Mouse (Mus musculus) embryonic facial prominence, embryonic 14.5 days (tissue): Measurements from ENCODE around the gene Tiam2. TPM values are rescaled to one million over a fixed set of nuclear protein-coding genes. Genes with fewer than 3 reads are reported as not detected.

Experiments
- ATAC-seq: fragments of 200-750 bp; cut with Nextera tagmentation; 2 replicates; pipeline ENCODE4 v1.8.0; 2017; ENCODE audit warnings: low read depth, moderate number of reproducible peaks, moderate TSS enrichment
- DNase-seq: peaks from one replicate; pipeline ENCODE4 v3.0.0-alpha.2; 2015; ENCODE audit warnings: low spot score
- H3K27ac ChIP-seq: fragments of 300-500 bp; sonication (generic); replicated peaks from 2 replicates; pipeline ENCODE4 v1.5.1; 2014; ENCODE audit warnings: low read depth, mild to moderate bottlenecking, low read length, moderate library complexity
- H3K27me3 ChIP-seq: fragments of 300-500 bp; sonication (generic); replicated peaks from 2 replicates; pipeline ENCODE4 v1.6.1; 2014; ENCODE audit warnings: low read length; ENCODE audit not compliant: control insufficient read depth, insufficient read depth
- H3K36me3 ChIP-seq: fragments of 300-500 bp; sonication (generic); 2 replicates; pipeline ENCODE4 v1.6.1; 2014; ENCODE audit warnings: low read length, mixed read lengths; ENCODE audit not compliant: control insufficient read depth, insufficient read depth
- H3K4me1 ChIP-seq: fragments of 300-500 bp; sonication (generic); 2 replicates; pipeline ENCODE4 v1.6.1; 2014; ENCODE audit warnings: antibody characterized with exemption, low read length; ENCODE audit not compliant: control insufficient read depth, insufficient read depth
- H3K4me2 ChIP-seq: fragments of 300-500 bp; sonication (generic); 2 replicates; pipeline ENCODE4 v1.6.1; 2014; ENCODE audit warnings: low read depth, mild to moderate bottlenecking, low read length, moderate library complexity, mixed read lengths
- H3K4me3 ChIP-seq: fragments of 300-500 bp; sonication (generic); 2 replicates; pipeline ENCODE4 v1.5.1; 2014; ENCODE audit warnings: low read depth, mild to moderate bottlenecking, low read length
- H3K9ac ChIP-seq: fragments of 300-500 bp; sonication (generic); 2 replicates; pipeline ENCODE4 v1.6.1; 2014; ENCODE audit warnings: low read depth, mild to moderate bottlenecking, low read length, moderate library complexity, mixed read lengths
- H3K9me3 ChIP-seq: fragments of 300-500 bp; sonication (generic); 2 replicates; pipeline ENCODE4 v1.6.1; 2016; ENCODE audit warnings: low read length; ENCODE audit not compliant: control insufficient read depth
- WGBS: fragments of 180-500 bp; shearing (Covaris S2); extraction: QIAGEN DNeasy Blood & Tissue Kit; methylation state at CpG from one replicate; pipeline ENCODE4 v1.1.7; 2014; 5-methylcytosine and 5-hydroxymethylcytosine counted together
- polyA plus RNA-seq: library from polyadenylated mRNA; unstranded; fragments of >200 nt; fragmentation: Nextera tagmentation; extraction: Ambion mirVana; gene quantifications from 2 replicates; pipeline ENCODE4 v1.2.1, GENCODE M21; 2014

Gene Tiam2
- polyA plus RNA-seq, 1 experiment from 2014 or later, result 19.9 TPM

GRCm38 (mm10) chr17:3305926-3306325 lies 20.4 kb upstream of the Tiam2 start:
- Histone ChIP-seq H3K27me3 (no peaks in the 10 kb centered on the region), H3K4me1 (0 out of 2 replicates have a peak, but pooled peaks cover 5% of the 10 kb centered on the region), H3K4me2 (no peak overlapping the region), H3K4me3 (no peak overlapping the region), H3K27ac (peak overlapping the region; percentile 41; the same call in 1 of the 2 replicates), H3K9me3 (no peaks in the 10 kb centered on the region), H3K9ac (no peak overlapping the region), H3K36me3 (peaks cover 6% of the 10 kb centered on the region; the same call in 1 of the 2 replicates)
- DNase-seq, result no peak
- no peak for ATAC-seq
- 41% methylated on average over 2 of the region's 2 CpGs for WGBS

- DNase-seq (peak; percentile 92), ATAC-seq (peak; percentile 97)
- no peaks in the 10 kb centered on the region for H3K9me3 ChIP-seq
- H3K36me3 ChIP-seq, result no peaks in the 10 kb centered on the region
- H3K4me1 ChIP-seq, result peaks cover 6% of the 10 kb centered on the region
- H3K27me3 ChIP-seq, result no peaks in the 10 kb centered on the region
- H3K4me3 ChIP-seq, result peak overlapping the region; percentile 42
- H3K4me2 ChIP-seq, result peak overlapping the region; percentile 63
- 5% methylated on average over 50 of the region's 60 CpGs for WGBS
- H3K9ac ChIP-seq, result peak overlapping the region; percentile 57
- H3K27ac ChIP-seq, result peak overlapping the region; percentile 80
Measured at GRCm38 (mm10) chr17:3313711-3314624, 12.4 kb upstream of the Tiam2 start.

- no peaks in the 10 kb centered on the region for H3K27me3 ChIP-seq
- peak overlapping the region; percentile 63 for H3K4me2 ChIP-seq
- peak overlapping the region; percentile 80 for H3K27ac ChIP-seq
- peak overlapping the region; percentile 57 for H3K9ac ChIP-seq
- 15% methylated on average over 3 of the region's 3 CpGs for WGBS
- peak overlapping the region; percentile 42 for H3K4me3 ChIP-seq
- peak; percentile 13; the same call in 1 of the 2 replicates for ATAC-seq
- H3K9me3 ChIP-seq, result no peaks in the 10 kb centered on the region
- H3K36me3 ChIP-seq, result no peaks in the 10 kb centered on the region
- H3K4me1 ChIP-seq, result peaks cover 6% of the 10 kb centered on the region
- DNase-seq, result no peak
Measured at GRCm38 (mm10) chr17:3314625-3315020, 11.8 kb upstream of the Tiam2 start.

- H3K27ac ChIP-seq, result no peak overlapping the region
- no peak for DNase-seq
- no peaks in the 10 kb centered on the region for H3K27me3 ChIP-seq
- no peaks in the 10 kb centered on the region for H3K36me3 ChIP-seq
- no peak overlapping the region for H3K4me3 ChIP-seq
- WGBS, result 82% methylated on average over 4 of the region's 4 CpGs
- H3K4me2 ChIP-seq, result no peak overlapping the region
- no peak for ATAC-seq
- H3K9me3 ChIP-seq, result no peaks in the 10 kb centered on the region
- no peak overlapping the region for H3K9ac ChIP-seq
- H3K4me1 ChIP-seq, result peaks cover 6% of the 10 kb centered on the region
Measured at GRCm38 (mm10) chr17:3315581-3315980, 10.8 kb upstream of the Tiam2 start.

- DNase-seq (no peak), ATAC-seq (0 out of 2 replicates have a peak, but pooled peaks have one; percentile 12)
- 1% methylated on average over 24 of the region's 25 CpGs for WGBS
Measured at GRCm38 (mm10) chr17:3326903-3327279, 518 bp downstream of the Tiam2 start.

GRCm38 (mm10) chr17:3327335-3327734 lies 962 bp downstream of the Tiam2 start:
- no peaks in the 10 kb centered on the region for H3K27me3 ChIP-seq
- peak overlapping the region; percentile 87 for H3K4me2 ChIP-seq
- 4% methylated on average over 14 of the region's 14 CpGs for WGBS
- no peaks in the 10 kb centered on the region for H3K9me3 ChIP-seq
- H3K27ac ChIP-seq, result peak overlapping the region; percentile 84; the same call in 1 of the 2 replicates
- peak overlapping the region; percentile 76 for H3K9ac ChIP-seq
- DNase-seq, result no peak
- peak overlapping the region; percentile 73 for H3K4me3 ChIP-seq
- ATAC-seq, result no peak
- H3K36me3 ChIP-seq, result no peaks in the 10 kb centered on the region
- peaks cover 26% of the 10 kb centered on the region for H3K4me1 ChIP-seq

More at GRCm38 (mm10) chr17:3326903-3327279, 518 bp downstream of the Tiam2 start:
- peak overlapping the region; percentile 73 for H3K4me3 ChIP-seq
- H3K27ac ChIP-seq, result peak overlapping the region; percentile 84
- peak overlapping the region; percentile 76 for H3K9ac ChIP-seq
- H3K4me1 ChIP-seq, result peaks cover 26% of the 10 kb centered on the region
- H3K4me2 ChIP-seq, result peak overlapping the region; percentile 87
- no peaks in the 10 kb centered on the region for H3K9me3 ChIP-seq
- H3K27me3 ChIP-seq, result no peaks in the 10 kb centered on the region
- no peaks in the 10 kb centered on the region for H3K36me3 ChIP-seq

- WGBS, result 71% methylated on average over 4 of the region's 4 CpGs
- Histone ChIP-seq H3K4me1 (peaks cover 35% of the 10 kb centered on the region), H3K27ac (no peak overlapping the region), H3K9me3 (no peaks in the 10 kb centered on the region), H3K4me3 (no peak overlapping the region), H3K9ac (no peak overlapping the region), H3K36me3 (no peaks in the 10 kb centered on the region), H3K27me3 (no peaks in the 10 kb centered on the region), H3K4me2 (no peak overlapping the region)
- no peak for ATAC-seq
- no peak for DNase-seq
Measured at GRCm38 (mm10) chr17:3328820-3329219, 2.4 kb downstream of the Tiam2 start.

GRCm38 (mm10) chr17:3329429-3329828 lies 3.1 kb downstream of the Tiam2 start:
- H3K4me1 ChIP-seq, result peaks cover 35% of the 10 kb centered on the region
- H3K9me3 ChIP-seq, result no peaks in the 10 kb centered on the region
- H3K27me3 ChIP-seq, result no peaks in the 10 kb centered on the region
- no peak for DNase-seq
- H3K4me3 ChIP-seq, result no peak overlapping the region
- WGBS, result 94% methylated on average over 4 of the region's 4 CpGs
- no peak overlapping the region for H3K27ac ChIP-seq
- H3K9ac ChIP-seq, result no peak overlapping the region
- H3K4me2 ChIP-seq, result no peak overlapping the region
- ATAC-seq, result no peak
- no peaks in the 10 kb centered on the region for H3K36me3 ChIP-seq
